Mouse (Mus musculus) kidney, embryonic 16.5 days (tissue): ENCODE data around the gene Fcrlb. TPM values are rescaled to one million over a fixed set of nuclear protein-coding genes. Genes with fewer than 3 reads are reported as not detected.
"Not testable (repeated sequence)": the region's sequence is repeated elsewhere in the genome, so short reads cannot be mapped to it uniquely, and the experiment has no call there.

Experiments used
- ATAC-seq: fragments of 200-750 bp; cut with Nextera tagmentation; 2 replicates; pipeline ENCODE4 v1.8.0; 2017; ENCODE audit warnings: moderate TSS enrichment; ENCODE audit not compliant: low FRiP score, low TSS enrichment
- H3K27ac ChIP-seq: fragments of 300-500 bp; sonication (generic); 2 replicates; pipeline ENCODE4 v1.5.1; 2014; ENCODE audit warnings: low read length
- H3K27me3 ChIP-seq: fragments of 300-500 bp; sonication (generic); 2 replicates; pipeline ENCODE4 v1.6.1; 2014; ENCODE audit warnings: low read length, control low read depth, mixed read lengths; ENCODE audit not compliant: insufficient read depth
- H3K36me3 ChIP-seq: fragments of 300-500 bp; sonication (generic); 2 replicates; pipeline ENCODE4 v1.6.1; 2014; ENCODE audit warnings: low read length, control low read depth, mixed read lengths; ENCODE audit not compliant: insufficient read depth
- H3K4me1 ChIP-seq: fragments of 300-500 bp; sonication (generic); 2 replicates; pipeline ENCODE4 v1.6.1; 2014; ENCODE audit warnings: low read length, control low read depth, mixed read lengths; ENCODE audit not compliant: insufficient read depth
- H3K4me2 ChIP-seq: fragments of 300-500 bp; sonication (generic); replicated peaks from 2 replicates; pipeline ENCODE4 v1.6.1; 2014; ENCODE audit warnings: low read depth, low read length
- H3K4me3 ChIP-seq: fragments of 300-500 bp; sonication (generic); 2 replicates; pipeline ENCODE4 v1.5.1; 2014; ENCODE audit warnings: mild to moderate bottlenecking, low read length
- H3K9ac ChIP-seq: fragments of 300-500 bp; sonication (generic); replicated peaks from 2 replicates; pipeline ENCODE4 v1.6.1; 2014; ENCODE audit warnings: low read length
- H3K9me3 ChIP-seq: fragments of 300-500 bp; sonication (generic); 2 replicates; pipeline ENCODE4 v1.6.1; 2016; ENCODE audit warnings: low read length, control low read depth
- WGBS: fragments of 180-500 bp; shearing (Covaris S2); extraction: QIAGEN DNeasy Blood & Tissue Kit; methylation state at CpG from one replicate; pipeline ENCODE4 v1.1.7; 2014; 5-methylcytosine and 5-hydroxymethylcytosine counted together
- polyA plus RNA-seq: library from polyadenylated mRNA; unstranded; fragments of >200 nt; fragmentation: Nextera tagmentation; extraction: Ambion mirVana; gene quantifications from 2 replicates; pipeline ENCODE4 v1.2.1, GENCODE M21; 2015

The Fcrlb gene
- polyA plus RNA-seq = 0.18 and 0.24 TPM in 2 replicates

GRCm38 (mm10) chr1:170912891-170913615 lies at the start of gene Fcrlb:
Gene Fcrlb (minus strand): TSS chr1:170912941.
- Histone ChIP-seq H3K27ac (no peak within 1 kb of the TSS), H3K4me3 (no peak within 1 kb of the TSS), H3K4me1 (peaks cover 7% of the 10 kb centered on the region), H3K27me3 (peaks cover 17% of the 10 kb centered on the region), H3K36me3 (no peaks in the 10 kb centered on the region), H3K4me2 (no peak within 1 kb of the TSS), H3K9me3 (no peaks in the 10 kb centered on the region), H3K9ac (no peak within 1 kb of the TSS)
- ATAC-seq = no peak
- WGBS = 70% methylated on average over 5 of the region's 5 CpGs

- Histone ChIP-seq H3K4me1 (peaks cover 13% of the 10 kb centered on the region; the same call in 1 of the 2 replicates), H3K4me3 (no peak overlapping the region), H3K36me3 (no peaks in the 10 kb centered on the region), H3K4me2 (no peak overlapping the region), H3K27ac (no peak overlapping the region), H3K9me3 (no peaks in the 10 kb centered on the region), H3K9ac (no peak overlapping the region), H3K27me3 (no peaks in the 10 kb centered on the region)
- no peak for ATAC-seq
- WGBS = 53% methylated on average over 2 of the region's 2 CpGs
These were observed 49.6 kb upstream of the Fcrlb start for GRCm38 (mm10) chr1:170962301-170962700.

GRCm38 (mm10) chr1:170961101-170961500 lies 48.4 kb upstream of the Fcrlb start:
- Histone ChIP-seq H3K4me1 (peaks cover 13% of the 10 kb centered on the region; the same call in 1 of the 2 replicates), H3K9me3 (no peaks in the 10 kb centered on the region), H3K27ac (no peak overlapping the region), H3K4me2 (no peak overlapping the region), H3K27me3 (no peaks in the 10 kb centered on the region), H3K4me3 (no peak overlapping the region), H3K36me3 (no peaks in the 10 kb centered on the region), H3K9ac (no peak overlapping the region)
- 79% methylated on average over 6 of the region's 6 CpGs for WGBS
- ATAC-seq = no peak

GRCm38 (mm10) chr1:170959791-170960190 lies 47.0 kb upstream of the Fcrlb start:
- no peak for ATAC-seq
- no peak overlapping the region for H3K4me3 ChIP-seq
- H3K4me2 ChIP-seq = no peak overlapping the region
- H3K27me3 ChIP-seq = no peaks in the 10 kb centered on the region
- H3K9ac ChIP-seq = no peak overlapping the region
- no peak overlapping the region for H3K27ac ChIP-seq
- peaks cover 13% of the 10 kb centered on the region; the same call in 1 of the 2 replicates for H3K4me1 ChIP-seq
- 55% methylated on average over 2 of the region's 2 CpGs for WGBS
- no peaks in the 10 kb centered on the region for H3K9me3 ChIP-seq
- no peaks in the 10 kb centered on the region for H3K36me3 ChIP-seq

- no peak overlapping the region for H3K27ac ChIP-seq
- ATAC-seq = no peak
- WGBS = 69% methylated on average over 3 of the region's 3 CpGs
- no peak overlapping the region for H3K4me3 ChIP-seq
- H3K4me2 ChIP-seq = no peak overlapping the region
- H3K9ac ChIP-seq = no peak overlapping the region
- peaks cover 12% of the 10 kb centered on the region; the same call in 1 of the 2 replicates for H3K4me1 ChIP-seq
- H3K9me3 ChIP-seq = no peaks in the 10 kb centered on the region
- H3K27me3 ChIP-seq = no peaks in the 10 kb centered on the region
- H3K36me3 ChIP-seq = no peaks in the 10 kb centered on the region
These were observed 45.5 kb upstream of the Fcrlb start for GRCm38 (mm10) chr1:170958225-170958624.

GRCm38 (mm10) chr1:170953192-170953591 lies 40.5 kb upstream of the Fcrlb start:
- no peak for ATAC-seq
- Histone ChIP-seq H3K36me3 (no peaks in the 10 kb centered on the region), H3K27me3 (no peaks in the 10 kb centered on the region), H3K4me2 (no peak overlapping the region), H3K9me3 (no peaks in the 10 kb centered on the region), H3K4me1 (no peaks in the 10 kb centered on the region), H3K4me3 (no peak overlapping the region), H3K27ac (no peak overlapping the region), H3K9ac (no peak overlapping the region)
- WGBS = 88% methylated on average over 2 of the region's 2 CpGs

- H3K9ac ChIP-seq = no peak overlapping the region
- no peak overlapping the region for H3K27ac ChIP-seq
- H3K4me2 ChIP-seq = no peak overlapping the region
- H3K4me1 ChIP-seq = no peaks in the 10 kb centered on the region
- H3K9me3 ChIP-seq = peaks cover 4% of the 10 kb centered on the region
- ATAC-seq = no peak
- no peaks in the 10 kb centered on the region for H3K36me3 ChIP-seq
- WGBS = 51% methylated on average over 3 of the region's 3 CpGs
- H3K4me3 ChIP-seq = no peak overlapping the region
- H3K27me3 ChIP-seq = no peaks in the 10 kb centered on the region
These were observed 38.0 kb upstream of the Fcrlb start for GRCm38 (mm10) chr1:170950772-170951171.

GRCm38 (mm10) chr1:170944908-170945307 lies 32.2 kb upstream of the Fcrlb start:
- WGBS = 90% methylated on average over 2 of the region's 9 CpGs
- H3K36me3 ChIP-seq, H3K4me1 ChIP-seq, H3K27me3 ChIP-seq, H3K4me2 ChIP-seq, H3K27ac ChIP-seq, H3K9ac ChIP-seq, ATAC-seq, H3K4me3 ChIP-seq: not testable (repeated sequence)
- H3K9me3 ChIP-seq = peaks cover 16% of the 10 kb centered on the region

GRCm38 (mm10) chr1:170944151-170944550 lies 31.4 kb upstream of the Fcrlb start:
- not testable (repeated sequence) for H3K27ac ChIP-seq

GRCm38 (mm10) chr1:170939255-170939654 lies 26.5 kb upstream of the Fcrlb start:
- no peak for ATAC-seq
- WGBS = 80% methylated on average over 12 of the region's 12 CpGs
- H3K9ac ChIP-seq = no peak overlapping the region
- H3K36me3 ChIP-seq = no peaks in the 10 kb centered on the region
- no peak overlapping the region for H3K27ac ChIP-seq
- H3K4me3 ChIP-seq = no peak overlapping the region
- H3K9me3 ChIP-seq = peaks cover 11% of the 10 kb centered on the region
- H3K4me2 ChIP-seq = no peak overlapping the region
- H3K4me1 ChIP-seq = no peaks in the 10 kb centered on the region
- no peaks in the 10 kb centered on the region for H3K27me3 ChIP-seq

More at GRCm38 (mm10) chr1:170944151-170944550, 31.4 kb upstream of the Fcrlb start:
- not testable (repeated sequence) for ATAC-seq, H3K9ac ChIP-seq, H3K4me1 ChIP-seq, H3K4me3 ChIP-seq, H3K36me3 ChIP-seq, H3K4me2 ChIP-seq, H3K27me3 ChIP-seq
- WGBS = 96% methylated on average over 9 of the region's 9 CpGs
- H3K9me3 ChIP-seq = peaks cover 16% of the 10 kb centered on the region
